Mouse (Mus musculus): ENCODE data around the gene Zbtb44.

The Zbtb44 gene

DNA sequence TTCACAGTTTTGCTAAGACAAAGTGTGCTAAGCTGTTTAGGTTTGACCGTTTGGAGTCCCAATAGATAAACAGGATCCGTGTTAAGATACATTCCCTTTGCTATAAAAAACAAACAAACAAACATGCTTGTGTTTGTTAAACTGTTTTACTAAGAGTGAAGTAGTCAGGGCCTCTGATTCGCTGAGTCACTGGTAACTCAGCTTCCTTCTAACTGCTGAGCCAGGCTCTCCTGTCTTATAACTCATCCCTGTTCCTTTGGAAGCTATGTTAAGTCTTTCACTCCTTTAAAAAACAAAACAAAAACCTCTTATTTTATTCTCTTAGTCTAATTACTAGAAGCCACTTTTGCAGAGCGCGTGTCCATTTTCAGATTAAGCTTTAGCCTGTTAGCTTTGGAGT is 41.8 kb downstream of the Zbtb44 start:
- DNase-seq, result no peak

DNA sequence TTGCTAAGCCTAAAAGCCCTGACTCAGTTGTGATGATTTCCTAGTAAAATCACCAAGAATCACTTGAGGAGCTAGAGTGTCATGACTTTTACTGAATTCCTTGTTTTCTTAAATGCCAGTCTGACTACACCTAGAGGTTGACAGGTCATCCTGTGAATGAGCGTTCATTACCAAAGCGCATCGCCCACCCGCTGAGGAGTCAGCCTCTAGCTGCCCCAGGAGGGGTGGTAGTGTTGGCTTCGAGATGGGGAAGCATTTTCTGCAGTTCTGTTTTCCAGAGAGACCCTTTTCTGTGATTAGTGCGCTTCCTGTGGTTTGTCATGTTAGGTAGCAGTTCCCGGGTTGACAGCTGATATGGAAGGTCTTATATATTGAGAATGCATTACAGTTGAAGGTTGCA is 43.4 kb downstream of the Zbtb44 start:
- no peak for DNase-seq

DNA sequence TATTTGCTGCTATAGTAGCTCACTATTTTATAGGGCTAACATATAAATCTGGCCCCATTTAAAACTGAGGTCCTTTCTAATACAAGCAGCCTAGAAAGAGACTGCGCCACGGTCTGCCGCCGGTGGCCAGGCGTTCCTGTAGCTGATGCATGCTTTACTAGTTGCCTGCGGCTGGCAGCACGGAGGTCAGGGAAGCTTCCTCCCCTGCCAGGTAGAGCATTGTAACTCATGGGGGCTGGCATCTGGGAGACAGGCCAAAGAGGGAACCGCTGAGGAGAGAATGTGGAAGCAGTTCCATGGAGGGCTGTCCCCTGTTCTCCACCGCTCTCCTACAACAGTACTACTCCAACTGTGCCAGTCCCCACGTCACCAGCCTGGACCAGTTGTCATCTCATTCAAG is 44.4 kb downstream of the Zbtb44 start:
- no peak for DNase-seq

DNA sequence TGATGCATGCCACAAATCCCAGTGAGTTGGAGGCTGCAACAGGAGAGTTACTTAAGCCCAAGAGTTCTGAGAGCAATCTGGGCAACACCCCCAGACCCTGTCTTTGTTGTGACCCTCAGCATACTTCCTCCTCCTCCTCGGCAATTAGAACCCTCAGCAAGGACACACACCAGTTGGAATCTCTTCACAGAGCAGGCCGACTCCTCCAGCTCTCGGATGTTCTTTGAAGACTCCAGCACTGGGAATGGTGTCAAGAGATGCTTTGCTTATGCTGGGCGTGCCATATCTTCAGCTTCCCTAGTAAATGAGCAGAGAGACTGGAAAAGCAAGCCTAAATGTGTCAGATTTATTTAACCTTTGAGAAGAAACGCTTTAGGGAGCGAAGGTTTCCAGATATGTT is 50.3 kb downstream of the Zbtb44 start:
- DNase-seq, result no peak

DNA sequence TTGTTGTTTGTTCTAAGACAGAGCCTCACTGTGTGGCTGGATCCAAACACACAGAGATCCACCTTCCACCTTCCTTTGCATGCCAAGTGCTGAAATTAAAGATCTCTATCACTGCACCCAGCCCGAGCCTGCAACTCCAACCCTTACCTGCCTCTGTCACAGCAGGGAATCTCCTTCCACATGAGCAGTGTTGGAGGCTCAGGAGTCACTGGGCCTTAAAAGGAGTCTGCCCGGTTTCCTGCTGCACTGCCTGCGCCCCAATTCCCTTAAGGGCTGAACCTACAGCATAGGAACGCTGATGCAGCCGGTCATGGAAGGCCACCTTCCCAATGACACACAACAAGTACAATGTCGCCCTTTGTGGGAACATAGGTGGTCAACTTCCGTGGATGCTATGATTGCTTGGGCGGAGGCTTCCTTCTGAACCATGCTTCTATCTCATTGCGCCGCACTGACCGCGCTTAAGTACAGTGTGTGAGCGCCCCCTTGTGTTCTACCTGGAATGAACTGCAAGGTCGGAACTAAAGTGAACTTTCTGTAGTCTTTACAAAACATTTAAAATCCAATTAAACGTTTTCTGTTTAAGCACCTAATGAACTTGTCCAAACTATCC is 51.7 kb downstream of the Zbtb44 start:
- peak; percentile 86 to 88 for DNase-seq

DNA sequence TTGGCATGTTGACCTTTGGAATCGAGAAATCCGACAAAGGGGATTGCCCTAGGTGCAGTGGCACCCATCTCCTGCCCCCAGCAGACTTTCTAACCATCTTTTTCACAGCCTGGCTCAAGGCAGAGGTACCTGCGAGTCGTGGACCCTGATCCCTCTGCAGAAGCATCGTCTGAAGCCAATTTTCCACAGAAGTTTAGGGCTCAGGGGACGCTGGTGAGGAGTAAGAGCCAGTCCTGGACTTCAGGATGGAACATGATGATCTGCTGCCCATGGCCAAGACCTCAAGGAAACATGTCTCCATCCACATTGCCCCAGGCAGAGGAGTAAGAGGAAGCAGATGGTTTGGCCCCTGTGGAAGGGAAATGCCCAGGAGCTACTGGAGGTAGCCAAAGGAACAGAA is 52.3 kb downstream of the Zbtb44 start:
- DNase-seq, result no peak

DNA sequence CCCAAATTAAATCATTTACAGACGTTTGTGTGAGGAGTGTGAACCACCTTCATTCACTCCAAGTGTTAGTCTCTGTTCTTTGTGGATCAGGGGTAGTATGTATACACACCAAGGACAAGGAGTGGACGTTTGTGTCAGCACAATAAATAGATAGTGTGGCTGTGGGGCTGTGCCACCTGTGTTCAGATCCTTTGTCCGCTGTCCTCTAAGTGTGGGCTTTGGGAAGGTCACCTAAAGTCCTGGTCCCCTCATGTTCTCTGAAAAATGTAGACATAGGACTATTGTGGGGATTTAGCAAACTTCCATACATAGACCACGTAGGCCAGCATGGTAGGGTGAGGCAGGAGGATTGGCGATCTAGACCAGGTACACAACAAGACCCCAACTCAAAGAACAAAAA is 55.1 kb downstream of the Zbtb44 start:
- DNase-seq, result no peak

DNA sequence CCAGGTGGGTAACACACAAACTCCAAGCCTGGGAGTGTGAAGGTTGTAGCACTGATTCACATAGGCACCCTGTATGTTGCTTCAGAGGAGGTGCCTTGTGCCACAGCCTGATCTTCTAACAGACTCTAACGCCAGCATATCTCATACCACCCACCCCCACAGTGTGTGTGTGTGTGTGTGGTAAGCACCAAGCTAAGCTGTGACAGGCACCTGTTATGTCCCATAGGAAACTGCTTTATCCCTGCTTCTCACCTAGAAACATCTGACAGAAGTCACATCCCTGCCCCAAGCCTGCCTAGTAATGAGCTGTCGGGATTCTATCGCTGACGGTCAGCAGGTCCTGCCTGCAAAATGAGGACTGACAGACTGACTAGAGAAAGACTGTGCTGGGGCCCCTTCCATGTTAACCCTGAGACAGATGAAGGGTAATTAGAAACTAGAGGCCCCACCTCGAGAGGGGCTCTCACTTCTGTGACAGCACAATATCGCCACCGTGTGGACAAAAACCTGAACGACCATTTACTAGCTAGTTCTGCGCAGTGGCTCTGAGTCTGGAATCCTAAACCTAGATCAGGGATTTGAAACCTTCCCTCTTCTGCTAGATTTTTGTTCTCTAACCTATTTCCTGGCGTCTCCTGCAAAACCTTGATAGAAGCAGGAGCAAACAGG is 55.8 kb downstream of the Zbtb44 start:
- DNase-seq, result peak; percentile 86

DNA sequence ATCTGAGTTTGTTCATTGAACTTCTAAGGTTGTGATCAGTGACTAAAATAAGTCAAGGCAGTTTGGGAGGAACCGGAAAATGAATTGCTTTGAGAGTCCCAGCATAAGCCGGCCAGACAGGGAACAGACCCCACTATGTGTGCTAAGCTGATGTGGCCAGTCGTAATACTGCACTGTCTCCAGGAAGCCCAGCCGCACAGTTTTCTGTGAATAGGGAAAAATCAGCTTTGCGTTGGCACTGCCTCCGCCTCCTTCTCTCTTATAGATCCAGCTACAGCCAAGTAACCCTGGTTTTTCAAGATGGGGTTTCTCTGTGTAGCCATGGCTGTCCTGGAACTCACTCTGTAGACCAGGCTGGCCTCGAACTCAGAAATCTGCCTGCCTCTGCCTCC is 56.3 kb downstream of the Zbtb44 start:
- DNase-seq, result no peak

DNA sequence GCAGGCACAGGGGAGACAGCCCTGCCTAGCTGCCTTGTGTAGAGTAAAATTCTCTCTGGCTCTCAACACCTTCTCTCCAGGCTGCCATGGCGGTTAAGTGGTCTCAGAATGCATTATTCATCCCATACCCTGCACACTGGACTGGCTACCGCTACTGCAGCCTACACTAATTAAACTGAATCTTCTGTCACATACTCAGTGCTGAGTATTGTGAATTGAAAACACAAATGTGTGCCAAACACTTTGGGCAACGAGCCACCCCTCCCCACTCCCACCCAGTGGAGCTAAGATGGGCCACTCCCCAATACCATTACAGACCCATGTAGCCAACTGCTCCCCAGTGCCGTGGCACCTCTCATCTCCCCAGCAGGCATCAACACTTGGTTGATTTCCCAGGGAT is 57.0 kb downstream of the Zbtb44 start:
- no peak for DNase-seq

DNA sequence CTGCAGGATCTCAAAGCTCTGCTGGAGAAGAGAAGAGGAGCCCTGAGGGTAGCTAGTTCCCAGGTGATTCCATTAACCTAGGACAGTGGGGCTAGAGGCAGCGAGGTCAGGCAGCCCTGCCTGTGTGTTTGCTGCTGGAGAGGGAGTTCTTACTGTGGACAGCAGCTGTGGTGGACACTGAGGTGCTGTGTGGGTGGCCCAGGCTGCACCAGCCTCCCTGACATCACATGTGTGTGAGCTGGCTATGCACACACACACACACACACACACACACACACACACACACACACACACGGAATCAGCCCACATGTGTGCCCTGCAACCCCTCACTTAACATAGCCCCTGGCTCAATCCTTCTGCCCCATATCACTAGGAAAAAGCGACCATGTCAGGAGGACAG is 57.7 kb downstream of the Zbtb44 start:
- DNase-seq, result no peak

DNA sequence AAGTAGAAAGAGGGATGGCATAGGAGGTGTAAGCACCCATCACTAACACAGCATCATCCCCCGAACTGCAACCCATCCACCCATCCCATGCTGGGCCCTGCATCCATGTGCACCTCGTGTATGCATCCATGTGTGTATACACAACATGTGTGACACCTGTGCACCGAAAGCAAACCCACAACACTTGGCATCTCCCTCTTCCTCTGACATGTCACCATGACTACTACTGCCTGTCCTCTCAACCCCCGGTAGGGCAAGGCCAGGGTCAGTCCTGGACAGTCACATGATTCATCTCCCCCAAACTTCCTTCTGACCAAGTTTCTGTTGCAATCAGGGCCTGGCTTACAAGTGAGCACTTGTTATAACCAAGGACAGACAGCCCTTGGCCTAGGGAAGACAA is 58.4 kb downstream of the Zbtb44 start:
- DNase-seq, result no peak

DNA sequence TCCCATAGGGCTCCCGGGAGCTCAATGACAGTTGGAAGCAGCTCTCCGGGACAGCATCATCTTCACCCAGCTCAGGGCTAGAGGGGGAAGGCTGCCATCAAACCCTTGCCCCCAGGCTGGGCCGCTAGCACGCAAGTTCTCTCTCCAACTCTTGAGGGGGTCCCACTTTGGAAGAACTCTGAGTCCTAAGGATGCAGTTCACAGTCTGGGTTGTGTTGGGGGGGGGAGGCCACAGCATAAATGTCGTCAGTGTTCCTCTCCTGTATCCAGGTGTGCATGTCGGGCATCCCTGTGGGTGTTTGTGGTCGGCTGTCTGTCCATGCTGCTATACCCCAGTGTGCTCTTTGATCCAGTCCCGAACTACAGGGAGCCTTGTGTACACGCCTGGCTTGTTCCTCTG is 59.1 kb downstream of the Zbtb44 start:
- DNase-seq, result no peak

DNA sequence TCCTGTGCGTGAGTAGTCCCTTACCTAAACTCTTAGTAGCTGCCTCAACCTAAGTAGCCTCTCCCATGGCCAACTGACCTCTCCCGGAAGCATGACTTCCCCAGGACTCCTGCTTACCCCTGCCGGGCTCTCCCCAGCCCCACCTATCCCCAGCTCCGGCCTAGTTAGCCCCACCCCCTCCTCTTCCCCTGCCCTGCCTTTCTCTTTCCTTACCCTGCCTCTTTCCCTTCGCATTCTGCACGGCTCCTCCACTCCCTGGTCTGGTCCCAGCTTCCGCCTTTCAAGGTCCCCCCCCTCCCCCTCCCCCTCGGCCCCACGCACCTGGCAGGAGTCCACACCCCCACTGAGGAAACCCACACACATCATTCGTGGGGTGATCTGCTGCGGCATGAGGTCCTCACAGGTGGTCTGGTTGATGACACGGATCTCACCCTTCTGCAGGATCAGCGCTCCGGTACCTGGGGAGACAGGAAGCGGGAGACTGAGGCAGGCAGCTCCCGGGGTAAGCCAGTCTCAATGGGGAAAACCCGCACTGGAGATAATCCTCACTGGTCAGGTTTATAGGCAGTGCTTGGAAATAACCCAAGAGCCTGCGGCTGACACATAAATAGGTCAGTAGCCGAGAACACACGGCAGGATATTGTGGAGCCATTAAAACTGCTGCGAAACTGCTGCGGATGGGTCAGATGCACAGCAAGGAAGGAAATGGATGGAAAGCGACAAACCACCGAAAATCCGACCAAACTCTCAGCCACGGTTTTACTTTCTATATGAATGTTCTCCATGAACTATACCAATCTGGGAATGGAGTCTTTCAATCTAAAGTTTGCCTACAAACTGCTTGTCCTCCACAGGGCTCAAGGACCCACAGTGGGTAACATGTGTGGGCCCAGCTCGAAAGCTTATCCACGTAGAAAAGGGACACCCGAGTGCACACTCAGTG is 59.9 kb downstream of the Zbtb44 start:
- no peak for DNase-seq

DNA sequence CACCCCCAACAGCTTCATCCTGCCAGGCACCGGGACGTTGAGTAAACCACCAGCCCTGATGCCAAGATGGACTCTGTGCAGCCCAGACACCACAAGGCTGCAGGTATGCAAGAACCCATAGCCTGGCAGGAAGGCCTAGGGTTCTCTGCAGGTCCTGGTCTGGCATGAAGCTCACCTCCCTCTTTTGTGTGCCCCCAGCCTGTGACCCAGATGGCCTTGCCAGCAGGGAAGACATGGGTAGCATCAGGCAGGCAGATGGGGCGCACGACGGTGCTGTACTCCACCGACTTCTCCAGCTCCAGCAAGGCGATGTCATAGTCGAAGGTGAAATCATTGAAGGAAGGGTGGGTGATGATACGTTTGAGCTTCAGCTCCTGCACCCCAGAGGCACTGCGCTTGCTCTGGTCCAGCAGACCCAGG is 60.7 kb downstream of the Zbtb44 start:
- no peak for DNase-seq

DNA sequence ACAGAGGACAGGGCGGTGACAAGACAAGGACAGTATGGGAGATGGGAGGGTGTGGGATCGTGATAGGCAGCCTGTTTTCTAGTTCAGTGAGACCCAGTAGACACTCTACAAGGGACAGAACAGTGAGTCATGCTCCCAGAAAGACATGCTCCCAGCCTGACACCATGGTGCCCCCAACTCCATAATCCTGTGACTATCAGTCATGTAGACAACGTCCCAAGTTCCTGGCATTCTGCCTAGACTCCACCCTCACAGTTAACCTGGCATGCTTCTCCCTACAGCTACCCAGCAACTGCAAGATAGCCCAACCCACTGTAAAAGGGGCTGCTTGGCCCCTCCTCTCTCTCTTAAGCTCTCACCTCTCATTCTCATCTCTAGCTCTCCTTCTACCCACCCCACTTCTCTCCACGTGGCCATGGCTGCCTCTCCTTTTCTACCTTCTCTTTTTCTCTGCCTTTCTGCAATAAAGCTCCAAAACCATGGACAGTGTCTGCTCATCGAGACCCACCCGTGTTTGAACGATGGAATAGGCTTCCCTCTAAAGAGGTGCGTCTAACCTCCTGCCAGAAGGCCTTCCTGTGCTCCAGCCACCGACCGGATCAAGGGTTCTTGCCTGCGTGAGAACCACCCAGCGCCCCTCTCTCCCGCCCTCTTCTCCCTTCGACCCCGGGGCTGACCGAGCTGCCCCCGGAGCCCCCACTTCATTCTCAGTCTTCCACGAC is 61.8 kb downstream of the Zbtb44 start:
- no peak for DNase-seq

DNA sequence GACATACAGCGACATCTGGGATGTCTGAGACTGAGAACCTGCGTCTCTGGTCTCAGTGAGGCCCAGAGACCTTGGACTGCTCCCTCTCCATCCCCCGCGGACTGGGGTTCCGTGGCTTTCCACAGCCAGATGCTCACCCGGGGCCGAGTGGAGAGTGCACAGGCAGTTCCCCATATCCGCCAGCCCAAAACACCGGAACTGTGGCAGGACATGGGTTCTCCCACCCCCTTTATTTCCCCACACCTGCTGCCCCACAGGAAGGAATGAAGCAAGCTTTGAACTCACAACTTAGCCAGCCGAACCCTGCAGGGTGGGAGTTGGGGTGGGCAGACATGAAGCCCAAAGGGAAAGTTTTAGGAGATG is 62.4 kb downstream of the Zbtb44 start:
- no peak for DNase-seq

DNA sequence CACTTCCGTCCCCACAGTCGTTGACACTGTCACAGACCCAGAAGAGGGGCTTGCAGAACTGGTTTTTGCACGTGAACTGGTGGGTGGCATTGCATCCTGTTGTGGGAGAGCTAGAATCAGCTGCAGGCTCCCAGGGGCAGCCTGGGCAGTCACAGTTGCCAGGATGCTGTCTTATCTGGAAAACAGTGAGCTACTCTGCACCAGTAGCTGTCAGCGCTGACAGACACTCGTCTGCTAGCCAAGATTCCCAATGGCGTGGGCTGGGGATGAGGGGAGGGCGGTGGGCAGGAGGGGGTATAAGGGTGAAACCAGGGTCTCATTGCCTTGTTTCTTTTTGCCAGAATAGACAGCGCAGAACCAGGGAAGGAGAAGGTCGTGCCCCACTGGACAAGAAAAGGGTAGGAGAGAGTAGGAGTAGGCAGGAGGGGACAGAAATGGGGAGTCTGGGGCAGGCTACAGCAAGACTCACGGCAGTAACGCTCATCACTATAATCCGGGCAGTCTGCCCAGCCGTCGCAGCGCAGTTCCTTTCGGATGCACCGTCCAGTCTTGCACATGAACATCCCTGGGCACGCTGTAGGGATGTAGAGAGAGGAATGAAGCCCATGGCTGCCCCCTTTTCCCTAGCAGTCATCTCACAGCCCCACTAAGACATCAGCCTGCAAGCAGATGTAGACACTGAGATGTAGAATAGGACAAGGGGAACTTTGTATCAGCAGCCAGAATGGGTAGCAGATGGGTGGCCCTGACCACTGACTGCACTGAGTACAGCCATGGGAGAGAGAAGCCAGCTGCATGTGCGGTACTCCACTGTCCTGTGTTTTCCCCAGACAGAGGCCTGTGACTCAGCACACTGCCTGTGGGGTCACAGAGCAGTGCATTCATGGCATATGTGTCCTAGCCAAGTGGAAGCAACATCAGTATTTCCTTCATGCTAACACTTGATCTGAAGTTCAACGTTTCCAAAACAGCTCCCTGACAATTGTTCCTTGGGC is 66.9 kb downstream of the Zbtb44 start:
- DNase-seq, result no peak

DNA sequence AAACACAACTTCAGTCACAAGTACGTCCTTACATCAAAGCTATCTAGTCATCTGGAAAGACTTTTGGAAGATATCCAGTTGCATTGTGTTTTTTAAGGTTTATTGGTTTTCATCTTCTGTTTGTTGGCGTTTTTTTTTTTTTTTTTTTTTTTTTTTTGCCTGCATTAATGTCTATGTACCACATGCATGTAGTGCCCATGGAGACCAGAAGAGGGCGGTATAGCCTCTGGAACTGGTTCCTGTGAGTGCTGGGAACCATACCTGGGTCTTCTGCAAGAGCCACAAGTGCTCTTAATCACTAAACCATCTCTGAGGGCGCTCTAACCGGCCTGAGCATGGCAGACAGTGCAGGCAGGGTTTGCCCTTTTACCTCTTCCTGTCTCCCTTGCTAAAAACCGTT is 67.7 kb downstream of the Zbtb44 start:
- no peak for DNase-seq

DNA sequence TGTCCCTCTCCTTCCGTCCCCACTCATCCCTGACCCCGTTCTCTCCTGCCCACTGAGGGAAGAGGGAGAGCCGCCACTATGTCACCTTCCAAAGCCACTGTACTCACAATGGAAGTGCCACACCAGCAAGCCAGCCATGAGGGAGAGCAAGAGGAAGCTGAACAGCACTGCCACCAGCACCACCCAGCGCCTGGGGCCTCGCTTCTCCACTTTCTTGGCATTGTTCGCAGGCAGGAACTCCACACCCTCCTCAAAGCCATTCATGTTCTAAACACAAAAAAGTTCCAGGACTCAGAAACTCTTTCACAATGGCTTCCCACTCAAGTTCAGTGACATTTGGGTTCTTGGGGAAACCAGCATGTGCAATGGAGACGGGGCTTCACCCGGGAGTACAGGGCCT is 78.0 kb downstream of the Zbtb44 start:
- no peak for DNase-seq

DNA sequence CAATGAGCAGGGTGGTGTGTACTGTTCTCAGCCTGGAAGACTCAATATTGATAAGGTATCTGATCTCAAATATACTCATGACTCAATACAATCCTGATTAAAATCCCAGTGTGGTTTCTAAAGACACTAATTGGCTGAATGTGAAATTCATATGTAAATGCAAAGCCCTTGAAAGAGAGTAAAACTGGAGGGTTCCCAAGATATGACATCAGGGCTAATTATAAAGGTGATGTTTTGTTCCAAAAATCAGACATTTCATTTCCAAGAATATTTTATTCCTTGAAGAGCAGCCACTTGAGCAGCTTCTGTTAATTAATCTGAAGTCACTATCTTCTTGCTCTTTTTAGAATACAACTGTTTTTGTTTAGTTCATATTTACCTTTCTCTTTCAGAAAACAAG is 85.1 kb downstream of the Zbtb44 start:
- no peak for DNase-seq

DNA sequence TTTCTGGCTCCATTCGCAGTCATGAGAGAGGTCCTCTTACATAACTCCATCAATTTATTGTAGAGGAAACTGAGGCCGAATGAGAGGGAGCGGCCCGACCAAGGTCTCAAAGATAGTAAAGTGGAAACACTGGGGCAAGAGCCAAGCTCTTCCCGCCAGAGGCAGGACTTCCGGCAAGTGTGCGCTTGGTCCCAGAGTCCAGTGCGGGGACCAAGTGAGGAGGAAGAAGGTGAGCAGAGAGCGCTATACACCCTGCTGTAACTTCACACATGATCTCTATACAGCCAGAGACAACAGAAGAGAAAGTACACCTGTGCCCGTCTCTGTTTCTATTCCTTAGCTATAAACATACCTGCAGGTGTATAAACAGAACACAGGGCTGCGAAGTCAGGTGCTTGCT is 86.6 kb downstream of the Zbtb44 start:
- DNase-seq, result no peak

Data from kidney, postnatal 4 days (tissue).